Mouse (Mus musculus): ENCODE measurements around the gene Ugt1a2. TPM values are rescaled to one million over a fixed set of nuclear protein-coding genes. Genes with fewer than 3 reads are reported as not detected.

Gene Ugt1a2
- polyA plus RNA-seq (2015; fragmentation: Nextera tagmentation; extraction: Ambion mirVana), result 0.08 and 0.11 TPM in 2 replicates

DNA sequence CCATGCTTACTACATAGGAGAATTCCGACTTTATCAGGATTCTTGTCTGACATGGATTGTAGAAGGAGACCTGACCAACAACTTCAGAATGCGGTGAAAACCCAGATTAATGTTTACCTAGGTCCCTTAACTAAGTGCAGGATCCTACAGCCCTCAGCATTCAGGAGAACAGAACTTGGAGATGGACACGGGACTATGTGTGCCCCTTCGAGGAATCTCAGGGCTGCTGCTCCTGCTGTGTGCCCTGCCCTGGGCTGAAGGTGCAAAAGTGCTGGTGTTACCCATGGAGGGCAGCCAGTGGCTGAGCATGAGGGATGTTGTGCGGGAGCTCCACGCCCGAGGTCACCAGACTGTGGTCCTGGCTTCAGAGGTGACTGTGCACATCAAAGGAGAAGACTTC, at the start of gene Ugt1a2:
Gene Ugt1a2 (plus strand): TSS at position 146 of the 400 bp plus-strand sequence.

DNA sequence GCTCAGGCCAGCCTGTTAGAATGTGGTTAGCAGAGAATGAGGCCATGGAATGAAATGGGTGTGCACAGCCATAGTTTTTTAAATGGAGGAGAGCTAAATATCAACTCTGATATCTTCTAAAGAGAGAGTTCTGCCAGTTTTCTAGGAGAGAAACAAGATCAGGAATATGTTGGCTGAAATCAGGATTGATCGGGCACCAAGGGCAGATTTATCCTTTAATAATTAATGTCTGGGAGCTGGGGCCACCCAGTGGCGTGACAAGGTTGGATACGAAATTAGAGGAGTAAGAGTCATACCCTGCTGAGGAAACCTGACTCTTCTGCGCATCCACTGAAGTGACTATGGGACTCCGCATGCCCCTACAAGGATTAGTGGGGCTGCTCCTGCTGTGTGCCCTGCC, 34.7 kb upstream of the Ugt1a2 start, which contains the start of gene Ugt1a5:
Gene Ugt1a5 (plus strand): TSS at position 302 of the 400 bp plus-strand sequence.

DNA sequence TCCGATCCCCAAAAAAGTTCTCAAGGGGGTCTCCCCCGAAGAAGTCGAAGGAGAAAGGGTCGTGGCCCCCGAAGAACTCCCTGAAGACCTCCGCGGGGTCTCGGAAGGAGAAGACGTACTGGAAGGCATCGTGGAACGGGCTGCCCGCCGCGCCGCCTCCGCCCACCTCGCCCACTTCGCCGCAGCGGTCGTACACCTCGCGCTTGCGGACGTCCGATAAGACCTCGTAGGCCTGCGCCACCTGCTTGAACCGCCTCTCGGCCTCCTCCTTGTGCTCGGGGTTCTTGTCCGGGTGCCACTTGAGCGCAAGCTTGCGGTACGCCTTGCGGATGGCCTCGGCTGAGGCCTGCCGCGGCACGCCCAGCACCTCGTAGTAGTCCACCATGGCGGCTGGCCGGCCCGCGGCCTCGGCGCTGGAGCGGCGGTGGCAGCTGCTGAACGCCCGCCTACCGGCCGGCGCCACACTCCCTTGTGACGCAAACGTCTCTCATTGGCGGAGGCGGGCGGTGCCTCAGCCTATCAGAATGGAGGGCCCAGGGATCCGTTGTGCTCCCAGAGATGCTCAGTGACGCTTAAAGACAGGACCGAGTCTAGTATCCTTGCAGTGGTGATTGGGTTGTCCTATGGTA, 5.0 kb downstream of the Ugt1a2 start, which contains the start of gene Dnajb3:
Gene Dnajb3 (minus strand): TSS at position 489 of the 629 bp plus-strand sequence.

DNA sequence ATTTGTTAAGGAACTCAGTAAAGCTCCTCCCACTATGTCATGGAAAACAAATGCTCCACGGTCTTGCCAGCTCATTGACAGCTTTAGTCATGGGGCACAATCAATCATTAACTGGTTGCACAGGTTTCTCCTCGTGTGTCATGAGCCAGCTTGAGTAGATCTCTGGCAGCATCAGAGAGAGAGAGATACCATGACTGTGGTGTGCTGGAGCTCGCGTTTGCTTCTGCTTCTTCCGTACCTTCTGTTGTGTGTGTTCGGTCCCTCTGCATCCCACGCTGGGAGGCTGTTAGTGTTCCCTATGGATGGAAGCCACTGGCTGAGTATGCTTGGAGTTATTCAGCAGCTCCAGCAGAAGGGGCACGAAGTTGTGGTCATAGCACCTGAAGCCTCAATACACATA, 11.4 kb downstream of the Ugt1a2 start, which contains the start of gene Ugt1a1:
Gene Ugt1a1 (plus strand): TSS at position 148 of the 400 bp plus-strand sequence.

DNA sequence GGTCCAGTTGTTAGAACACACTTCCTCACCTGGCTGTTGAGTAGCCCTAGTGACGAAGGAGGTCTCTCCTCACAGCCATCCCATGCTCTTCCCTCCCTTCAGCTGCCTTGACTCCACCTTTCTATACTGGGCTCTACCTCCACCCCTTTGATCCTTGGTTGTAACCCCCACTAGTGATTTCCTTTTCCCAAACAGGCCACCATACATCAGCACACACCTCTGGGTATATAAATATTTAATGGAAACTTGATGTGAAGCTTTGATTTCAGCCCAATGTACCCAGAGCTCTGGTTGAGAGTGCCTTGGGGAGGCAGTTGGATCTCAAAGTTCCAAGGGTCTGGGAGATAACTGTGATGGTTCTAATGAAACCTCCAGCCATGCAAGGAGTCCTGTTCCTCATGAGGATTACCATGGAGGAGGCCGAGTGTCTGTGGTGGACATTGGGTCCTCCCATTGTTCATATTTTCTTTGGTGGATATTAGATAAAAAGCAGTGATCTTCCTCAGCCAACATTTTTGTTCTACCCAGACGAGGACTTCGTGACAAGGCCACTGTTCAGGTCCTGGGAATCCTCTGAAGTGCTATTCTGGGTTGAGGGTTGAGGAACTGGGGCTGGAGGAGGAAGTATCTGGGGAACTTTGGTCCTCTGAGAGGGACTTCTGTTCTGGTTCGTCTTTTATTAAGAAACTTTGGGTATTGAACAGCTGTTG, 26.4 kb downstream of the Ugt1a2 start, which contains the start of gene Mroh2a:
Gene Mroh2a (plus strand): TSS at position 317 of the 710 bp plus-strand sequence.

Other genes with a start within 250 kb of the Ugt1a2 start
- 11.5 and 13.5 TPM in 2 replicates for gene Usp40, start 192.1 kb upstream of the Ugt1a2 start, polyA plus RNA-seq (2015; fragmentation: Nextera tagmentation; extraction: Ambion mirVana)
- gene Ugt1a10, start 145.2 kb upstream of the Ugt1a2 start, polyA plus RNA-seq (2015; fragmentation: Nextera tagmentation; extraction: Ambion mirVana), result not detected in 2 replicates
- 0.17 TPM in 1 of 2 replicates, not detected in the other for gene Ugt1a9, start 129.8 kb upstream of the Ugt1a2 start, polyA plus RNA-seq (2015; fragmentation: Nextera tagmentation; extraction: Ambion mirVana)
- gene Ugt1a8, start 112.8 kb upstream of the Ugt1a2 start, polyA plus RNA-seq (2015; fragmentation: Nextera tagmentation; extraction: Ambion mirVana), result not detected in 2 replicates
- gene Ugt1a7c, start 105.5 kb upstream of the Ugt1a2 start, polyA plus RNA-seq (2015; fragmentation: Nextera tagmentation; extraction: Ambion mirVana), result 1.7 and 2.7 TPM in 2 replicates
- gene Ugt1a6b, start 97.3 kb upstream of the Ugt1a2 start, polyA plus RNA-seq (2015; fragmentation: Nextera tagmentation; extraction: Ambion mirVana), result not detected in 2 replicates
- 3.5 and 4.2 TPM in 2 replicates for gene Ugt1a6a, start 65.8 kb upstream of the Ugt1a2 start, polyA plus RNA-seq (2015; fragmentation: Nextera tagmentation; extraction: Ambion mirVana)
- not detected in 2 replicates for gene Ugt1a5, start 34.6 kb upstream of the Ugt1a2 start, polyA plus RNA-seq (2015; fragmentation: Nextera tagmentation; extraction: Ambion mirVana)
- 11.7 and 14.8 TPM in 2 replicates for gene Dnajb3, start 5.2 kb downstream of the Ugt1a2 start, polyA plus RNA-seq (2015; fragmentation: Nextera tagmentation; extraction: Ambion mirVana)
- 0.08 and 0.23 TPM in 2 replicates for gene Ugt1a1, start 11.4 kb downstream of the Ugt1a2 start, polyA plus RNA-seq (2015; fragmentation: Nextera tagmentation; extraction: Ambion mirVana)
- 0.36 and 0.39 TPM in 2 replicates for gene Mroh2a, start 26.4 kb downstream of the Ugt1a2 start, polyA plus RNA-seq (2015; fragmentation: Nextera tagmentation; extraction: Ambion mirVana)
- gene Hjurp, start 77.0 kb downstream of the Ugt1a2 start, polyA plus RNA-seq (2015; fragmentation: Nextera tagmentation; extraction: Ambion mirVana), result 34.9 and 40.6 TPM in 2 replicates
- gene Trpm8, start 77.1 kb downstream of the Ugt1a2 start, polyA plus RNA-seq (2015; fragmentation: Nextera tagmentation; extraction: Ambion mirVana), result 0.19 and 0.35 TPM in 2 replicates
- gene Spp2, start 206.4 kb downstream of the Ugt1a2 start, polyA plus RNA-seq (2015; fragmentation: Nextera tagmentation; extraction: Ambion mirVana), result 0.17 and 0.34 TPM in 2 replicates